Mouse (Mus musculus) cerebellum, adult 2 months (tissue): ENCODE results near the gene Stox2.

Experiments
- CTCF ChIP-seq: fragments of 200-500 bp; IDR thresholded peaks from 2 replicates; pipeline ENCODE4 v1.5.1; 2011; ENCODE audit warnings: low read depth, mild to moderate bottlenecking, control low read depth, low read length, moderate library complexity, borderline replicate concordance; ENCODE audit not compliant: insufficient read depth
- POLR2A ChIP-seq: fragments of 200-500 bp; IDR thresholded peaks from 2 replicates; pipeline ENCODE4 v1.6.1; 2011; ENCODE audit warnings: low read length, control low read depth, borderline replicate concordance; ENCODE audit not compliant: insufficient read depth

DNA sequence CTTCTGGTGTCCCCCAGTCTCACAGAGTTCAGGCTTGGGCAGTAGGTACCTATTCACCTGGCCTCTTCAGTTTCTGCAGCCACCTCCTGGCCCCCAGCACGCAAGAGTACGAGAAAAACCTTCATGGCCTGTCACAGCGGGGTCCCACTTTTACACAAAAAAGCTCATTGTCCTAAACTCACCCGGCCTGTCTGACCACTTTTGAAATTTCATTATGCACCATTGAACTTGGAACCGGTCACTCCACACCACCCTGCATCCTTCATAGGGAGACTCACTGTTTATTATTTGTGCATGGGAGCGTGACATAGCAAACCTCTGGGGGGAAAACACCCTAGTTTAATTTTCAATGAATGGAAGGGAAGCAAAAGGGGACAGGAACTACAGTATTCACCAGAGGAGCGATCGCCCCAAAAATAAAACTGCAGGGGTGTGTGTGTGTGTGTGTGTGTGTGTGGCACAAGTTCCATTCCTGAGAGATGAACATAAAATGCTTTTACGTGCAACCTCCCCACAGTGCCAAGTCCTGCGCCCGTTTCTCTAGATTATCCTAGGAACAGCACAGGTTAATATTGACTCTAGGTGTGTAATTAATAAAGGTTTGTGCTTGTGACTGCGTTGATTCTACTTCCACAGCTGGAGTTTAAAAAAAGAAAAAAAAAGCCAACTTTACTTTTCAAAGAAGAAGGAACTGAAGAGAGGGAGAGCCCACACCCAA lies 36.4 kb upstream of the Stox2 start:
- no peak for TF ChIP-seq CTCF
- no peak for TF ChIP-seq POLR2A
